Mouse (Mus musculus) telencephalon, adult 2 months (tissue): ENCODE results near the gene Yy1.
"Not testable (repeated sequence)": the region's sequence is repeated elsewhere in the genome, so short reads cannot be mapped to it uniquely, and the experiment has no call there.

Experiments used
- DNase-seq: peaks from one replicate; pipeline ENCODE4 v3.0.0-alpha.2; 2011; ENCODE audit warnings: low read depth, low spot score

The Yy1 gene

GRCm38 (mm10) chr12:108826282-108826957 lies 33.6 kb downstream of the Yy1 start:
- DNase-seq, result no peak

DNA sequence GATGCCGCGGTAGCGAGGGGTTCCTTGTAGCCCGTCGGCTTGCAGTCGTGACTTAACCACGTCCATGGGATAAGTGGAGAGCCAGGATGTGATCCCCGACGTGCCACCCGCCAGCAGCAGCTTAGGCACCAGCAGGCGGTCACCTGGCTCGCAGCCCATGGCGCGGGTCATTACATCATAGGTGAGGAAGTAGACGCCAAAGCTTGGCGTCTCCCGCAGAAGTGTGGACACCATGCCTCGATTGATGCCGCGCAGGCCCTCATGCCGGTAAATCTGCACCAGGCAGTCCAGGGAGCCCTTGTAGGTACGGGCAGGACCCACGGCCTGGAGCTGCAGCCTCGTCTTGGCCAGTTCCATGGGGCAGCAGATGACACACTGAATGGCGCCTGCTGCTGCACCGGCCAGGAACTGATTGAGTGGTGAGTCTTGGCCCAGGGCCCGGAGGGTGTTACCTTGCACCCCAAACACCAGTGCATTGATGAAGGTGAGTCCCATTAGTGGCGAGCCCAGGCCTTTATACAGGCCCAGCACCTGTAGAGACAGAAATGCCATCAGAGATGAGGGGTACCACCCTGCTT lies 34.3 kb downstream of the Yy1 start:
- no peak for DNase-seq

DNA sequence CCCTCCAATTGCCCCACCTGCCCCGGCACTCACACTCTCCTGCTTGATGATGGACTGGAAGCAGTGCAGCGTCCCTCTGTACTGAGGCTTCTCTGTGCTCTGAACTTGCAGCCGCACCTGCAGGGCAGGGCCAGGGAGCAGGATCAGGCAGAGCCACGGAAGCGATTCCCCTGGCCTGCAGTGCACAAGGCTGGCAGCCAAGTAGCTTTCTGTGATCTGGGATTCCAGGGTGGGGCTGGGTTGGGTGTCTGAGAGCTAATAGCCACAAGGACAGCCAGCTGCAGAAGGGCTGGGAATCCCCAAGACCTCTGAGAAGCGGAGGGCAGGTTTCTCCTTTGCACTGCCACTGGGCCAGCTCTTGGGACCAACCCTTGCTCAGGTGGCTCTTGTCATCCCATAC lies 34.9 kb downstream of the Yy1 start:
- DNase-seq, result no peak

DNA sequence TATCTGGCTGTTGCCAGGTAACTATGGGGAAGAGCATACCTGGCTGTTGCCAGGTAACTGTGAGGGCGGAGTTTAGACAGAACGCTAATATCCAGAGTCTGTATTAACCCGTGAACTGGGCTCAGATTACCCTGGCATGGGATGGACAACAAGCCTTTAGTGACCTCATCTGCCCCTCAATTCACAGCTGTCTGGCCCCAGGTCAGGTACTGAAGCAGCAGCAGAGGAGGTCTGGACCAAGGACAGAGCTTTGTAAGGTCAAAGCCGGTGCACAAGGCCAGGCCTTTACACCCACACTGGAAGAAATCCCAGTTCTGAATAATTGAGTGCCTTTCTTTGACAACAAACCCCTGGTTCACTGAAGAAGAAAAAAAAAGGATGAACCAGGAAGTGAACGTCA lies 36.9 kb downstream of the Yy1 start:
- DNase-seq, result no peak

GRCm38 (mm10) chr12:108830358-108830757 lies 37.6 kb downstream of the Yy1 start:
- DNase-seq, result no peak

DNA sequence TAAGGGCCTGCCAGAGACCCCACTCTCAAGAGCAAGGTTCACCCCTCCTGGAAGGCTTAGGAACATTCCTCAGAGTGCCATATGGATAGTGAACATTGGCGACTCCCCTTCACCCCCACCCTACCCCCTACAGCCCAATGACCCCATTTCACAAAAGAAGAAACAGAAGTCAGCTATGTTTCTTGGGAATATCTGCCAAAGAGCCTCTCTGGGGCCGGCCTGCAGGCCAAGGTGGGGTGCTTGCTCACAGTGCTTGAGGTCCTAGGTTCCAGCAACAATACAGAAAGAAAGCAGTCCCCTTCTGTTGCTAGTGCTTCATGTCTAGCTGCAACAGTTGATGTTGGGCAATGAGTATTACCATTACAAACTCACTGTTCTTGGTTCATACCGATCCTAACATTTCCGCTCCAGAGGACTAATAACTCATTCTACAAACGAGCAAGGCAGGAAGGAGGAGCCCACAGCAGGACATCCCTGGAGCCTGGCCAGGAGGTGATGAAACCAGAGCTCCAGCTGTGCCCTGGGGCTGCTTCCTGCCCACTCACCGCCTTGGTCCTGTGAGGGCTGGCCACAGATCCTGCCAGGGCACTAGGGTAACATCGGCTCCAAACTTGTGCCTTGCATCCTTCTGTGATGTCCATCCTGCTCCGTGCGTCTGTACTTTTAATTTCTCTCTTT lies 39.3 kb downstream of the Yy1 start:
- no peak for DNase-seq

DNA sequence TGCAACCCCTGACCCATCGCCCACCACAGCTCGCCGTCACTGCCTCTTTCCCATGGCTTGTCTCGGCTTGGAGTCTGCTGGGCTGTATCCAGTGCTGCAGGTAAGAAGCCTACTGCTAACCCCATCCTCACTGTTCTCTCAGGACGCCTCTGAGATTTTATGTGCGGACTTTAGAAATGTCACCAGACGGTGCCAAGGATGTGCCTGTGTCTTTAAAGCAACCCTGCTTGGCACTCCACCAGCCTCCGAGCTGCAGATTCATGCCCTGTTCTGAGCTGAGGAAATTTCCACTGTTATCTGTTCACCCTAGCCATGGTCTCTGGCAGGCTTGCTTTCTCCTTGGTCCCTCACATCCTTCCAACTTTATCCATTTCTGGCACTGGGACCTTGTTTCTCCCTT lies 40.1 kb downstream of the Yy1 start:
- no peak for DNase-seq

- no peak for DNase-seq
Observed at GRCm38 (mm10) chr12:108833408-108833807, 40.6 kb downstream of the Yy1 start.

DNA sequence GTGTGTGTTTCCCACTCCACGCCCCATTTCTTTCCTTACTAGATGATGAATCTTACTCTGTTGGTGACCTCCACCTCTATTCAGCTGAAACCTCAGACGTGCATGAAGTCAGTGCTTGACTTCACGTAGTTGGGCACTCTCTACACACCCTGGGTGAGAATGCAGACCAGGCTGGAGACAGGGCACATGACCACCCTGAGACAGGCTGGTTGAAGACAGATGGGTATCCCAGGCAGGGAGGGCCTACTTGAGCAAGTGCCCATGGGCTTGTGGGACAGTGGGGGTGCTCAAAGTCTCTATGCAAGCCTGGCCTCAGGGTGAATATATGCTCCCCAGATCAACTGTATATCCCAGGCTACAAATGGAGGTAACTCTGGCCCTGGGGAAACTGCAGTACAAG lies 41.6 kb downstream of the Yy1 start:
- no peak for DNase-seq

- no peak for DNase-seq
Observed at GRCm38 (mm10) chr12:108834786-108835185, 42.0 kb downstream of the Yy1 start.

GRCm38 (mm10) chr12:108835208-108835839 lies 42.6 kb downstream of the Yy1 start:
- no peak for DNase-seq

DNA sequence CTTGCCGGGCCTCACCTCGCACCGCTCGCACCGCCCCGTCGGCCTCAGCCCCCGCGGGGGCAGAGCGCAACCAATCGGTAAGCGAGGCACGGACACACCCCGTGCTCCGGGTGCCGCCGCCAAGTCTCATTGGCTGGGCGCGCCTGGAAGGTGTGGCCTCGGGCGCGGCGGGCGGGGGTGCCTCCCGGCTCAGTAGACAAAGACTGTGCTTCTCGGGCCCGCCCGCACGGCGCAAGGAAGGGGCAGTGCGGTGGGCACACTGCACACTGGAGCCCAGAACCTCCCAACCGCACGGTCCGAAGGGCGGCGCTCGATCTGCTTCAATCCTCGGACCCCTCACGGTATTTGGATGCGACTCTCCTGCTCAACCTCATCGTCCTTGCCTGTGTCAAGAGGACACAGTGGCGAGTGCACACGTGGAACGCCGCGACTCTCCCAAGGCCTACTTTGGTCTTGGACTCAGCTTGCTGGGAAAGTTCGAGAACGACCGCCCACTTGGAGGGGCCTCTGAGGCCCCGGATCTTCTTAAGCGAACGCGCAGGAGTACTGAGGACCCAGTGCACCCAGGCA lies 43.2 kb downstream of the Yy1 start, which contains the start of the genes Slc25a29 and Slc25a47:
TSS of gene Slc25a29 (minus strand) at position 44 of the 570 bp plus-strand sequence.
TSS of gene Slc25a47 (plus strand) at position 207 of the 570 bp plus-strand sequence.
- DNase-seq, result peak; percentile 92

DNA sequence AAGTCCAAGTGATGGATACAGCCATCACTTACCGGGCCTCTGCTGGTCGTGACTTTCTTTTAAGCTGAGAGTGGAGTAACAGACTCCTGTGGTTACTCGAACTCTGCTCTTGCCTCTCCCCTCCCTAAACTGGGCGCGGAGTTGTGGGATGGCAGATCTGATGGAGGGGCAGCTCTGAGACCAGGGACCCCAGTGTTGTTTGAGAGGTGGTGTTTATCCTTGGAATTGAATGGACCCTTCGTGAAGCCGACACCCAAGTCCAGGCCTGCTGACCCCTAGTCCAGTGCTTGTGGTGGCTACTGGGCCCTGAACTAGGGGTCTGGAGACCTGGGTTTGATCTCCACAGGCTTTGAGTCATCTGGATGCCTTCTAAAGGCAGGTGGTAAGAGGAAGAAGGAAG lies 43.9 kb downstream of the Yy1 start:
- DNase-seq, result no peak

DNA sequence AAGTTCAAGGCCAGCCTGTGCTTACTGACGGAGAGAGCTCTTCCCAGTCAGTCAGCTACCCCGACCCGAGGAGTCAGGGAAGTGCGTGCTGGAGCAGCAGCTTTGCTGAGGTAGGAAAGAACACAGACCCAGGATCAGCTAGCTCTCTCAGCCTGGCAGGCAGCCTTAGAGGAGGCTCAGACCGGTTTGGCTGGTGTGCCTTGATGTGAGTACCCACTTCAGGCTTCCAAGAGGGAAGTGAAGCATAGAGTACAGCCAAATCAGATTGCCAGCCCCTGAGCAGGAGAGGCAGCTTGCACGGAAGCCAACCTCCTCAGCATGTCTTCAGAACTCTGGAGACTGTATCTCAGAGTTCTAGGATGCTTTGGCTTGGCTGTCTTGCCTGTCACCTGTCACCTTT lies 48.4 kb downstream of the Yy1 start:
- DNase-seq, result no peak

DNA sequence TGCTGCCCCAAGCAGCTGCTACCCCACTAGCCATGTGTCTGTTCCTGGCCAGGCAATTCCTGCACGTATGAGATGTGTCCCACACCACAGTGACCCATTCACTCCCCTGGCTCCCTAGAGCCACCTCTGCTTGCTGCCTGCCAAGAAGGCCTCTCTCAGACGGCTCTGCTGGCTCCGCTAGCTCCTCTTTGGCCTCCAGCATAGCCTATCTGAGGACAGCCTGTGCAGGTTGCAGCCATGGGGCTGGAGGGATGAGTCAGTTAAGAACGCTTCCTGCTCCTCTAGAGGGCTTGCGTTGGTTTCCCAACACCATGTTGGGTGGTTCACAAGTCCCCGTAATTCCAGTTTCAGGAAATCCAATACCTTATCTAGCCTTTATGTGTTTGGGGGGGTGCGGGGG lies 49.9 kb downstream of the Yy1 start:
- DNase-seq, result no peak

DNA sequence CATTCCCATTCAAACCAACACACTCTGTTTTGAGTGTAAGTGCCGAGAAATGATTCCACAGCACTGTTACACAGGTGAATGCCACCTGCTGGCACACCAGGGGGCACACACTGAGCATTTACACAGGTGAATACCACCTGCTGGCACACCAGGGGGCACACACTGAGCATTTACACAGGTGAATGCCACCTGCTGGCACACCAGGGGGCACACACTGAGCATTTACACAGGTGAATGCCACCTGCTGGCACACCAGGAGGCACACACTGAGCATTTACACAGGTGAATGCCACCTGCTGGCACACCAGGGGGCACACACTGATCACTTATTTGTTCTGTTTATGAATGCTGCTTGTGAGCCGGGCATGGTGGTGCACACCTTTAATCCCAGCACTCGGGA lies 55.3 kb downstream of the Yy1 start:
- not testable (repeated sequence) for DNase-seq

DNA sequence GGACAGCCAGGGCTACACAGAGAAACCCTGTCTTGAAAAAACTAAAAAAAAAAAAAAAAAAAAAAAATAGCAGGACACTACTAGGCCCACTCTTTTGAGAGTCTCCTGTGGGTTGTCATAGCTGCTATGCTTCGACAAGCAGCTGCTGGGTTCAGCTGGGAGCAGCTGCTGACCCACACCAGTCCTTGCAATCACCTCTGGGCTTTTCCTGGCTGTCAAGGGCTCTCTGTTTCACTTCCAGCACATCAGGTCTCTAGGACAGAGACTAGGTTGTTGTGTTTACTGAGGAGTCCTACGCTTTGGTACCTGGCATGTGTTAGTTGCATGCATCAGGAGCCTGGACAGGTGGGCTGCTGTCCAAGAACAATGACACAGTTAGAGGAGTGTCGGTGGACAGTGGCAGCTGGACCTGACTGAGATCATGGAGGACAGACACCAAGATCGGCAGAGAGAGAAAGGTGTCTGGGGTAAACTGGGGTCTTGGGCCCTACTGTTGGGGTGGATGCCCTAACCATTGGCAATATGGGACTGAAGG lies 56.8 kb downstream of the Yy1 start:
- no peak for DNase-seq

GRCm38 (mm10) chr12:108850129-108850528 lies 57.4 kb downstream of the Yy1 start:
- DNase-seq, result no peak

- no peak for DNase-seq
Observed at GRCm38 (mm10) chr12:108850886-108851285, 58.1 kb downstream of the Yy1 start.

- no peak for DNase-seq
Observed at GRCm38 (mm10) chr12:108852822-108853221, 60.0 kb downstream of the Yy1 start.

GRCm38 (mm10) chr12:108855081-108855480 lies 62.3 kb downstream of the Yy1 start:
- no peak for DNase-seq

DNA sequence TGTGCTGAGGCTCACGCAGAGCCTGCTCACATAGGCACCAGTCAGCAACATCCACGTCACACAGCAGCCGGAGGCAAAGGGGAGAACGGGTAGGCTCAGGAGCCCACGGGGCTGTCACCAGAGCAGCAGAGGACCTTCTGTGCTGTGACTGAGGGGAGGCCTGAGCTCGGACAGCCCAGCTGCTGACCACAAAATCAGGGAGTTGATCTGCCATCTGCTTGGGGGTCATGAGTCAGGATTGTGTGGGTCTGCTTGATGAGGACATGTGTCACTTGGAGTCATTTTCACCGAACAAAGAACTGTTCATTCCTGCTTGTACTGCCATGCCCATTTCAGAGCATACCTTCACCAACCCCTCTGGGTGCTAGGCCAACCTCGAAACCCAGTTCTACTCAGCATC lies 63.4 kb downstream of the Yy1 start:
- no peak for DNase-seq
